Mouse (Mus musculus) c-Kit-positive CD71-positive TER-119-positive erythroid progenitor cells, embryonic 14.5 days (primary cell): Measurements from ENCODE around the gene Parp8.

ENCODE experiments used
- DNase-seq: peaks from one replicate; pipeline ENCODE4 v3.0.0-alpha.2; 2013; ENCODE audit warnings: low spot score

Parp8 gene

GRCm38 (mm10) chr13:117025226-117026067 lies at the start of gene Parp8:
Gene Parp8, minus strand, starts transcription at chr13:117025537.
- DNase-seq, result no peak

GRCm38 (mm10) chr13:117062628-117063315 lies 37.4 kb upstream of the Parp8 start:
- DNase-seq, result no peak

- DNase-seq, result no peak
Observed at GRCm38 (mm10) chr13:117056466-117056865, 31.1 kb upstream of the Parp8 start.

GRCm38 (mm10) chr13:117054811-117055496 lies 29.6 kb upstream of the Parp8 start:
- no peak for DNase-seq

GRCm38 (mm10) chr13:117052748-117053147 lies 27.4 kb upstream of the Parp8 start:
- DNase-seq, result no peak

DNA sequence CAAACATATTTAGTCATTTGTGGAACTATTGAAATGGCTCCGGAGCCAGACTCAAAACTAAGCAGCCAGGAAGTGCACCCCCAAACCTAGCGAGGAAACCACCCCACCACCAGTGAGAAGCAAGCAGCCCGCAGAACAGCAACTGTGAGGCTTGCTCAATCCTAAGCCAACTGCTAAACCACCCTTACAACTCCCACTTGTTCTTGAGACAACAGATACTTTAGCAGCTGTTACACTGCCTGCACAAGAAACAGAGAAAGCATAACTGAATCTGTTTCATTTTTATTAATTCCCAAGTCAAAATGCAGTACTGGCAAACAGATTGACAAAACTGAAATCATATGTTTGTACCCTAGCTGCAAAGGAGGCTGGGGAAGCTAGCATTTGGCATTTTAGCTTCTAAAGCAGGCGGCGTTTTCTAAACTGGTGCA lies 23.2 kb upstream of the Parp8 start:
- DNase-seq, result no peak

DNA sequence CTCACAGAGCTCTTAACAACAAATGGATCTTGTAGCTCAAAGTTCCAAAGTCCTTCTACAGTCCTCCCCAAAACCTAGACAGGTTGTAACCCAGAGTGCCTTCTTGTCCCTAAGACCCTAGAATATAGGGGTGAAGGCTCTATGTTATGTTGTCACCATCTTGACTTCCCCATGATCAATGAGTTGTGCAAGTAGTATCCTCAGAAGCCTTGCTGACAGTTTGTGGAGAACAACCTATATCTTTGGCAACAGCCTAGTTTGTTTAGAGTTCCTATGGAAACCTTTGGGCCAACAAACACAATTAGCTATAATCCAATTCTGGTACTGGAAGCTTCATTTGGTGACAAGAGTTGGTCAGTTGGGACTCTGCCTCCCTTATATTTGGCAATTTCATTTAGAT lies 18.2 kb upstream of the Parp8 start:
- no peak for DNase-seq

DNA sequence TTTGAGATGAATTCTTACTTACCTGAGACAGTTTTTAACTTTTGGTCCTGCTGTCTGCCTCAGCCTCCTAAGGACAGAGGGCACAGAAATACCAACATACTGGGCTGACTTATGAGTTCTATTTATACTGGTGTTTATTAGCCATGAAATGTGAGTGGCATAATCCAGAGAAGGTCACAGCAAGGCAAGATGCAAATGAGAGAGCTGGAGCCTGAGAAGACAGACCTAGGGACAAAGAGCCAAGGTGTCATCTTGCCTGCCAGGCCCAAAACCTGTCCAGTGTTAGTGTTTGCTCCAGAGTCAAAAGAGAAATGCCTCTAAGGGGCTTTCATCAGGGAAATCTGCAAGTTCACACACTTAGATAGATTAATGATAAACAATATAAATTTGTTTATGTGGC lies 15.7 kb upstream of the Parp8 start:
- no peak for DNase-seq

GRCm38 (mm10) chr13:117036277-117036676 lies 10.9 kb upstream of the Parp8 start:
- DNase-seq, result no peak

DNA sequence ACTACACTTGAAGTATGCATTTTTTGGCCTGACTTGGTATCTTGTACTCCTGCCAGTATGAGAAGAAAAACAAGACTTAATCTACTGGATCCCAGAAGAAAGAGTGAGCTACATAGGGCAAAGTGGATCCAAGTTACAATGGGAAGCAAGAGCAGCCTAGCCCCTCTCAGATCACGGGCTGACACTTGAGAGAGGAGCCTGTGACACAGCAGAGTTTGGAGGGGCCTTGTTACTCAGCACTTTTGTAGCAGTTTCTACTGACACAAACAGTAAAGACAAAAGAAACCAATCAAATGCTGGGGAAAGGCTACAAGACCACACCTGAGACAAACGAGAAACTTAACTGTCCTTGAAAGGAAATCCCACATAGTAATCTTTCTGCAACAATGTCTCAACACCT lies 9.8 kb upstream of the Parp8 start:
- DNase-seq, result no peak

DNA sequence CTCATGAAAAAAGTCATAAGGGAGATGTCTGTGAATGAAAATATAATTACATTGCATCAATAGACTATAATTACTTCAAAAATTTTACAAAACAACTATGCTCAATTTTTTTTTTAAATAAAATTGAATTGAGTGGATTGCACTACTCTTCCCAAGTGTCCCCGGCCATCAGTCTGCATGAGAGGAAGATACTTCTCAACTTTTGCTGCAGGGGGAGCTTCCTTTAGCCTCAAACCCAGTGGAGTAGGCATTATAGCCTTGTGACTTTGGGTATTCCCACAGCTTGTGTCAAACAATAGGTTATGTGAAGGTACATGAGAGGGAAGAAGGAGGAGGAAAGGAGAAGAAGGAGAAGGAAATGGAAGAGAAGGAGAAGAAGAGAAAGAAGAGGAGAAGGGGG lies 9.3 kb upstream of the Parp8 start:
- DNase-seq, result no peak

GRCm38 (mm10) chr13:117033676-117034308 lies 8.5 kb upstream of the Parp8 start:
- DNase-seq, result no peak

DNA sequence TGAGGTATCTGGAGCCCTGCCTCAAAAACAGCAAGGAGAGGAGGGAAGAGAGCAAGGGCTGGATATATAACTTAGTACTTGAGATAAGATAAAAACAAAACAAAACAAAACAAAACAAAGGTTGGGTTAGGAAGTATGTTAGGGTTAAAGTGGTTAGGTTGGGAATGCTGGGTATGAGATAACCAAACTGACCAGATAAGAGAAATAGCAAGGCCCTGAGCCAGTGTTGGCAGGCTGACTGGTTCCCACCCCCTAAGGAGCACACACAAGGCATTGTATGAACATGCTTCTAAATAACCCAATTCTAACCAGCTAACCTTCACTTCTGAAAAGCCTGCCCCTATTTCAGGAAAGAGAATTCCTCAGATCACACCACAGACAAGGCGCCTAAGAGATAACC lies 7.1 kb upstream of the Parp8 start:
- no peak for DNase-seq

- no peak for DNase-seq
Observed at GRCm38 (mm10) chr13:117031546-117031945, 6.2 kb upstream of the Parp8 start.

- no peak for DNase-seq
Observed at GRCm38 (mm10) chr13:117028221-117028620, 2.9 kb upstream of the Parp8 start.

- no peak for DNase-seq
Observed at GRCm38 (mm10) chr13:117027336-117027735, 2.0 kb upstream of the Parp8 start.

DNA sequence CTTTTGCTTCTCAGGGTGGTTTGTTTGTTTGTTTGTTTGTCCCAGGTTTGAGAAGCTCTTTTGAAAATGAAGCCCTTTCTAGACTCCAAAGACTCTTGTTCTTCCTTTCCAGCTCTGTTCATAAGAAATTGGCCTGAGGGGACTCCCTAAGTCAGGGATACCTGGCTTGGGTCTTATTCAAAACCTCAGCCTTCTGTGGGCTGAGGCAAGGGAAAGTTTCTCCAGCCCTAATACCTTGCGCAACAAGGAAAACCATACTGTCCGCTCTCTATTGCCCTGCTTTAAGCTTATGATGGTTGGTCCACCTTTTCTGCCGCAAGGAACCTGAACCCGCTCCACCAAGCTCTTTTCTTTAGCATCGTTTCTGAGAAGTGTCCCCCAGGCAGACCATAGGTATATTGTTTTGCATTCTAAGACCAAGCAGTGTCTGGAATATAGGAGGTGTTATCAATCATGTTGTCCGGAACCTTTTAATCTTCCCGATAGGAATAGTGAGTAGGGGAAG lies 991 bp upstream of the Parp8 start:
- DNase-seq, result no peak

DNA sequence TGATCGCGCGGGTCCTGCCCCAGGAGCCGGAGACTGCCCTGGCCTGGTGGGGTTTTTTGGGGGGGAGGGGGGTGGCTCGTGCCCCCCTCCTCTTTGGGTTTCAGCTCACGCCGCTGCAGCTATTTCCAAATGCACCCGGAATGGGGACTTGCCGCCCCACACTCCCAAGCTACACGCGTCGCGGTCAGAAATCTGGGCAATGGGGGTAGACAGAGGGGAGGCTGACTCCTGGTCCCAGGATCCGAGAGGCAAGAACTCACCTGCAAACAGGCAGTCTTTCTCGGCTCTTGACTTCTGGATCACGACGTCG lies 466 bp downstream of the Parp8 start:
- no peak for DNase-seq

DNA sequence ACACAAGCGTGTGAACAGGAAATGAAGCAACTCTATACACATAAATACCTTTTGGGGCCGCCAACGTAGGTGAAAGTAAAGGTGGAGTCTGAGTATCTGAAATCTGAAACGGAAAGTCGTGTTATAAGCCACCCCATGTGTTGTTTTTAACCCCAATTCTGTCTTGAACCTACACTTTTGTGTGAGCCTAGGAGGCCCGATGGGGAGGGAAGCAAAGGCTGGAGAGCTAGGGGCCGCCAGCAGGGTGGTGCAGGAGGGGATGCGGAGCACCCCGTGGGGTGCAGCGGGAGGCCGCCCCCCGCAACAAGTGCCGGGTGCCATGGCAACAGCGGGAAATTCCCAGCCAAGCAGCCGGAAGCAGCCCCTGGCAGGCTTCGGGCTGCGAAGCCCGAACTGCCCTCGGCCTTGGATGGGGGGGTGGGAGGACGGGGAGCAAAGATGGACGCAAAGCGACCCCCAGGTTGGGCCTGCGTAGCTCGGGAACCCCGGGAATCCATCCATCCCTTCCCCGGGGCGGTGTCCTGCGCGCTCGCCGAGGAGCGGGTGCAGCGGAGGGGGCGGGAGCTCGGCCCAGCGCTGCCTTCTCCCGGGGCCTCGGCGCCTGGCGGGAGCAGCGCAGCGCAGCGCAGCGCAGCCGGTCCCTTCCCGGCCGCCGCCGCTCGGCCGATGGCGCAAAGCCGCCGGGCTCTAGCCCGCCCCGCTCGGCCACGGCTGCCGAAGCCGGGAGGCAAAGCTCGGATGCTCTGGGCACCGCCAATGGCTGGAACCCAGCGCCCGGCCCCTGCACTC lies 1.0 kb downstream of the Parp8 start:
- no peak for DNase-seq

DNA sequence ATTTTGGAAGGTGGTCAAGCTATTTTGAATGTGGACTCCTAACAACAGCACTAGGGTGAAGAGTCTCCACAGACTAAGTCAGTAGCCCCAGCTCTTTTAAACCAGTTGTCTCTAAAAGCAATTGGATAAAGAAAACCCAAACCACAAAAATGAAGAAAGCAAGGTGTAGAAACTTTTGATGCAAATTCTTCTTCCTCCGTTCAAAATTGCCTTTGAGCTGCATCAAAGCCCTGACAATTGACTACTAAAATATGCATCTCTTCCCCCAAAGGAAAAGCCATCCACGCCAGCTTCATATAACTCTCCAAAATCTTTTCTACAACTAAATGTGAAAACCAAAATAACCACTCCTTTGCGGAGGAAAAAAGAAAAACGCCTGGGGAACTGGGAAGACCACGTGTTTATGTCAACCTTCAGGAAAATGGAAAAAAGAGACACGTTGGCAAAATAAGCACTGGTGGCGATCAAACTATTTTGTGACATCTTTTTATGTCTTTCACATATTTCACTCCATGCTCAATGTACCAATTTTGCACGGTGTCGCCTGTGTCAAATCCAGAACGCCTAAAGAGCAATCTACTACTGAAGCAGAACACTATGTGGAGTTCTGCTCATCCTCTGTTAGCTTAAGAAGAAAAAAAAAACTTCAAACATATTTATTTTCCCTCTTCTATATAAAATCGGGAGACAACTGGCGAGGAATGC lies 1.8 kb downstream of the Parp8 start:
- DNase-seq, result no peak

DNA sequence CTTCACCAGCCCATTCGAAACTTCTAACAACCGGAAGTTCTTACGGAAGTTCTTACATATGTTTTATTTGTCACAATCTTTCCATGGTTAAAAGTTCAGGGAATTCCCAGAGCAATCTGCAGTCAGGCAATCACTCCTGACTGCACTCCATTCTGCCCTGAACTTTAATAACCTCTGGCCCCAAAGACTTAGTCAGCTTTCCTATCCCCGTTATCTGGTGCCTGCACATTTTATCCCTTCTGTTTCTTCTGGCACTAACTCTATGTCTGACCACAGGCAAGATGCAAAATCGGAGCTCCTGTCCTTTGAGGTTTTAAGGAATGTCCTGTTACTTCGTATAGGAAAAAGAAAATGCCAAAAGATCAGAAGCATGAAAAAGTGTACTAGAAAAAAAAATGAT lies 4.7 kb downstream of the Parp8 start:
- DNase-seq, result no peak
